Mouse (Mus musculus): Measurements from ENCODE around the gene Pramel1. TPM values are rescaled to one million over a fixed set of nuclear protein-coding genes. Genes with fewer than 3 reads are reported as not detected.
A peak's percentile ranks its signal among the peaks of the same experiment; 100 is the strongest.
"Not testable (repeated sequence)": the region's sequence is repeated elsewhere in the genome, so short reads cannot be mapped to it uniquely, and the experiment has no call there.

The Pramel1 gene
- polyA plus RNA-seq, 1 experiment from 2014 or later = not detected

- Histone ChIP-seq H3K27ac (no peak overlapping the region), H3K27me3 (ENCODE audit: low read depth, poor library complexity, severe bottlenecking) (peaks cover 15% of the 10 kb centered on the region), H3K4me3 (no peak overlapping the region), H3K9me3 (replicated peaks) (no peaks in the 10 kb centered on the region), H3K36me3 (no peaks in the 10 kb centered on the region), H3K4me1 (no peaks in the 10 kb centered on the region)
- 43% methylated on average over 4 of the region's 4 CpGs for WGBS
- DNase-seq (ENCODE audit: low spot score) = no peak
These were observed 10.6 kb upstream of the Pramel1 start for GRCm38 (mm10) chr4:143383646-143384045.

DNA sequence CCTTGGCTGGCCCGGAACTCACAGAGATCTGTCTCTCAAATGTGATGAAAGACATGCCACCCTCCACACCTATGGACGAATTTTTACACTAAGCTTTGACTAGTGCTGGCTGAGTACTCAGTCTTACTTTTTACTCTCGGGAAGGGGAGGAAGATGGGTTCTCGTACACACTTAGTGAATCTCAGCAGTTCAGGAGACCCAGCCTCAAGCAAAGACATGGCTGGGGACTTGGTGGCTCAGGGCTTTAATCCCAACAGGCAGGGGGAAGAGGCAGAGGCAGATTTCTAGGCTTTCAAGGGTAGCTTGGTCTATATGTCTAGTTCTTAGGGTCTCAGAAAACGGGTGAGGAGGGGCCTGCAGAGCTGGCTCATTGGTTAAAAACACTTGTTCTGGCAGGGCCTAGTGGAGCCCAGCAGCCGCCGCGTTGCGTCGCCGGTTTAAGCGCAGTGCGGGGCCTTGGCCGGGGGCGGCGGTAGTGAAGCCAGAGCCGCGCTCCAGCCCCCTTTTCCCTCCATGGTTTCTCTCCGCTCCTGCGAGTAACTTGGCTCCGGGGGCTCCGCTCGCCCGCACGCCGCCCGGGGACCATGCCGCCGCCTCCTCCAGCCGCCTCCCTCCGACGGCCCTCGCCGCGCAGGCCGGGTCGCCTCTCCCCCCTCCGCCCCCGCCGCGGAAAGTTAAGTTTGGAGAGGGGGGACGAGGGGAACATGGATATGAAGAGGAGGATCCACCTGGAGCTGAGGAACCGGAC lies 5.1 kb upstream of the Pramel1 start:
- Histone ChIP-seq H3K4me3 (peak overlapping the region; percentile 45), H3K27me3 (ENCODE audit: low read depth, poor library complexity, severe bottlenecking) (no peaks in the 10 kb centered on the region), H3K9me3 (replicated peaks) (0 out of 2 replicates have a peak, but pooled peaks cover 2% of the 10 kb centered on the region), H3K4me1 (0 out of 2 replicates have a peak, but pooled peaks cover 3% of the 10 kb centered on the region), H3K36me3 (no peaks in the 10 kb centered on the region), H3K27ac (peak overlapping the region; percentile 58; the same call in 1 of the 2 replicates)
- 8% methylated on average over 41 of the region's 43 CpGs for WGBS
- DNase-seq (ENCODE audit: low spot score) = peak; percentile 80

GRCm38 (mm10) chr4:143411566-143412218 lies 17.5 kb downstream of the Pramel1 start:
- 71% methylated on average over 5 of the region's 5 CpGs for WGBS

GRCm38 (mm10) chr4:143412219-143413092 lies 18.2 kb downstream of the Pramel1 start, which contains the start of gene Pramef8:
Gene Pramef8, plus strand, starts transcription at chr4:143412426.
- WGBS = under 1% methylated on average over 50 of the region's 50 CpGs
- peak within 1 kb of the TSS; percentile 63 for H3K4me3 ChIP-seq
- H3K9me3 ChIP-seq (replicated peaks) = no peaks in the 10 kb centered on the region
- peaks cover 35% of the 10 kb centered on the region for H3K36me3 ChIP-seq
- peak; percentile 88 for DNase-seq (ENCODE audit: low spot score)
- H3K27me3 ChIP-seq (ENCODE audit: low read depth, poor library complexity, severe bottlenecking) = no peaks in the 10 kb centered on the region
- H3K27ac ChIP-seq = peak within 1 kb of the TSS; percentile 87
- H3K4me1 ChIP-seq = peaks cover 5% of the 10 kb centered on the region; the same call in 1 of the 2 replicates

More at GRCm38 (mm10) chr4:143411566-143412218, 17.5 kb downstream of the Pramel1 start:
- H3K4me3 ChIP-seq = peak overlapping the region; percentile 63
- no peaks in the 10 kb centered on the region for H3K27me3 ChIP-seq (ENCODE audit: low read depth, poor library complexity, severe bottlenecking)
- no peaks in the 10 kb centered on the region for H3K9me3 ChIP-seq (replicated peaks)
- peaks cover 5% of the 10 kb centered on the region; the same call in 1 of the 2 replicates for H3K4me1 ChIP-seq
- no peak for DNase-seq (ENCODE audit: low spot score)
- peak overlapping the region; percentile 87 for H3K27ac ChIP-seq
- H3K36me3 ChIP-seq = peaks cover 27% of the 10 kb centered on the region

GRCm38 (mm10) chr4:143413621-143414020 lies 19.4 kb downstream of the Pramel1 start:
- no peaks in the 10 kb centered on the region for H3K9me3 ChIP-seq (replicated peaks)
- WGBS = 94% methylated on average over 1 of the region's 1 CpGs
- no peak overlapping the region for H3K27ac ChIP-seq
- H3K4me1 ChIP-seq = peaks cover 5% of the 10 kb centered on the region; the same call in 1 of the 2 replicates
- peak overlapping the region; percentile 63; the same call in 1 of the 2 replicates for H3K4me3 ChIP-seq
- H3K36me3 ChIP-seq = peaks cover 46% of the 10 kb centered on the region
- DNase-seq (ENCODE audit: low spot score) = no peak
- no peaks in the 10 kb centered on the region for H3K27me3 ChIP-seq (ENCODE audit: low read depth, poor library complexity, severe bottlenecking)

DNA sequence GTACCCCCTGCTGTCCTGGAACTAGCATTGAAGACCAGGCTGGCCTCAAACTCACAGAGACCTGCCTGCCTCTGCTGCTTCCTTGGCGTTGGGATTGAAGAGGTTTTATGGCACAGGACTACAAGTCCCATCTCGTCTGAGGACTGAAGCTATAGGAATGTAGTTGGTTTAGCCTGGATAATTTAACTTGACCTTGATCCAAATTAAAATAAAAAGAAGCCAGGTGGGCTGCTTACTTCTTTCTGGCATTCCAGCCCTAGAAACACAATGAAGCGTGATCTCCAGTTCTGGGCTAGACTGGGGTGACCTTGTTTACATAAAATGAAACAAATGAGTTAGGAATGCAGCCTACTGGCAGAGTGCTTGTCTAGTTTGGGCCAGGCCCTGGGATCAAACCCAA lies 19.9 kb downstream of the Pramel1 start:
- no peaks in the 10 kb centered on the region for H3K27me3 ChIP-seq (ENCODE audit: low read depth, poor library complexity, severe bottlenecking)

DNA sequence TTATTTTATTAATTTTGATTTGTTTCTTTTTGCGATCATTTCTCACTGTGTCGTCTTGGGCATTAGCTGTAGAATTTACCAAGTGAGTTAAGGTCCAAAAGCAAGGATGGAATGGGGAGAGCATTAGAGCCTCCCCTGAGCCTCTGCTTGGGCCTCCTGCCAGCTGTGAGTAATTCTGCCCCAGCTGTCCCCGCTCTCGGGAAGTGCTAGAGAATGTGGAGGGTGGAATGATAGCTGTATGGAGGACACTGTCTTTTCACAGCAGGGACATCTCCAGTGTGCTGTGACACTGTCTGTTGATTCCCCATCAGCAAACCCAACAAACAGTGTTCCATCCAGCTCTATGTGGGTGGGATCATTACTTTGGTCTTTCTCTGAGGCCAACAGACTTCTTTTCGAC lies 32.5 kb downstream of the Pramel1 start:
- not testable (repeated sequence) for H3K4me1 ChIP-seq; H3K4me3 ChIP-seq; H3K27ac ChIP-seq; H3K27me3 ChIP-seq (ENCODE audit: low read depth, poor library complexity, severe bottlenecking); H3K9me3 ChIP-seq (replicated peaks); DNase-seq (ENCODE audit: low spot score); H3K36me3 ChIP-seq
- WGBS = 83% methylated on average over 5 of the region's 5 CpGs

More for the DNA sequence above, 19.9 kb downstream of the Pramel1 start:
- 94% methylated on average over 3 of the region's 3 CpGs for WGBS
- no peak for DNase-seq (ENCODE audit: low spot score)
- peaks cover 5% of the 10 kb centered on the region; the same call in 1 of the 2 replicates for H3K4me1 ChIP-seq
- no peak overlapping the region for H3K4me3 ChIP-seq
- peaks cover 51% of the 10 kb centered on the region for H3K36me3 ChIP-seq
- H3K9me3 ChIP-seq (replicated peaks) = no peaks in the 10 kb centered on the region
- H3K27ac ChIP-seq = no peak overlapping the region

Other genes with a start within 250 kb of the Pramel1 start
- gene Prdm2, start 181.4 kb upstream of the Pramel1 start, polyA plus RNA-seq (2016; fragmentation: Nextera tagmentation; extraction: Ambion mirVana) = 15.4 and 18.3 TPM in 2 replicates
- 20.0 and 25.8 TPM in 2 replicates for gene Pdpn, start 94.9 kb upstream of the Pramel1 start, polyA plus RNA-seq (2016; fragmentation: Nextera tagmentation; extraction: Ambion mirVana)
- 0.08 and 0.14 TPM in 2 replicates for gene Lrrc38, start 44.7 kb upstream of the Pramel1 start, polyA plus RNA-seq (2016; fragmentation: Nextera tagmentation; extraction: Ambion mirVana)
- 14.9 and 21.1 TPM in 2 replicates for gene Pramef8, start 18.0 kb downstream of the Pramel1 start, polyA plus RNA-seq (2016; fragmentation: Nextera tagmentation; extraction: Ambion mirVana)
- not detected in 2 replicates for gene Oog4, start 55.9 kb downstream of the Pramel1 start, polyA plus RNA-seq (2016; fragmentation: Nextera tagmentation; extraction: Ambion mirVana)
- gene Gm13043, start 116.9 kb downstream of the Pramel1 start, polyA plus RNA-seq (2016; fragmentation: Nextera tagmentation; extraction: Ambion mirVana) = not detected in 2 replicates
- not detected in 2 replicates for gene Gm13040, start 141.5 kb downstream of the Pramel1 start, polyA plus RNA-seq (2016; fragmentation: Nextera tagmentation; extraction: Ambion mirVana)
- not detected in 2 replicates for gene BC080695, start 157.3 kb downstream of the Pramel1 start, polyA plus RNA-seq (2016; fragmentation: Nextera tagmentation; extraction: Ambion mirVana)
- not detected in 2 replicates for gene Gm13057, start 157.3 kb downstream of the Pramel1 start, polyA plus RNA-seq (2016; fragmentation: Nextera tagmentation; extraction: Ambion mirVana)
- not detected in 2 replicates for gene Gm13083, start 220.6 kb downstream of the Pramel1 start, polyA plus RNA-seq (2016; fragmentation: Nextera tagmentation; extraction: Ambion mirVana)

Data from limb, embryonic 10.5 days (tissue).